Mouse (Mus musculus) heart, adult 2 months (tissue): ENCODE results near the gene Mms19. TPM values are rescaled to one million over a fixed set of nuclear protein-coding genes. Genes with fewer than 3 reads are reported as not detected.

ENCODE experiments used
- DNase-seq, 2 experiments: peaks; one replicate each; pipeline ENCODE4 v3.0.0; 2021
- H3K27ac ChIP-seq: fragments of 200-600 bp; 2 replicates; pipeline ENCODE4 v1.8.1; 2022
- H3K27me3 ChIP-seq: fragments of 200-500 bp; 2 replicates; pipeline ENCODE4 v1.6.1; 2012; ENCODE audit warnings: mild to moderate bottlenecking, low read length, inconsistent platforms, mixed read lengths; ENCODE audit not compliant: control insufficient read depth, insufficient read depth
- H3K36me3 ChIP-seq: fragments of 200-500 bp; 2 replicates; pipeline ENCODE4 v1.6.1; 2012; ENCODE audit warnings: low read length, inconsistent platforms; ENCODE audit not compliant: control insufficient read depth, insufficient read depth
- H3K4me1 ChIP-seq: fragments of 200-500 bp; 2 replicates; pipeline ENCODE4 v1.6.1; 2011; ENCODE audit warnings: low read length; ENCODE audit not compliant: control insufficient read depth, insufficient read depth
- H3K4me3 ChIP-seq: fragments of 200-600 bp; 2 replicates; pipeline ENCODE4 v1.8.1; 2022
- H3K79me2 ChIP-seq: fragments of 200-500 bp; replicated peaks from 2 replicates; pipeline ENCODE4 v1.6.1; 2012; ENCODE audit warnings: mild to moderate bottlenecking, inconsistent platforms, low read length, moderate library complexity, mixed read lengths; ENCODE audit not compliant: control insufficient read depth, insufficient read depth
- H3K9ac ChIP-seq: fragments of 200-500 bp; 2 replicates; pipeline ENCODE4 v1.6.1; 2012; ENCODE audit warnings: low read depth, mild to moderate bottlenecking, control low read depth, inconsistent platforms, low read length, mixed read lengths
- CTCF ChIP-seq: fragments of 200-600 bp; IDR thresholded peaks from 2 replicates; pipeline ENCODE4 v1.8.1; 2022; ENCODE audit warnings: antibody characterized with exemption, mild to moderate bottlenecking, moderate library complexity
- EP300 ChIP-seq: fragments of 200-500 bp; IDR thresholded peaks from 2 replicates; pipeline ENCODE4 v1.6.1; 2011; ENCODE audit warnings: low read depth, low read length, control low read depth; ENCODE audit not compliant: insufficient read depth
- POLR2A ChIP-seq: fragments of 200-500 bp; IDR thresholded peaks from 2 replicates; pipeline ENCODE4 v1.6.1; 2011; ENCODE audit warnings: mild to moderate bottlenecking, low read depth, low read length, control low read depth; ENCODE audit not compliant: insufficient read depth
- WGBS: fragments of 180-500 bp; shearing (Covaris S2); methylation state at CpG from one replicate; pipeline ENCODE4 v1.1.7; 2018; 5-methylcytosine and 5-hydroxymethylcytosine counted together
- intact Hi-C: fragments of 180-260 bp; cut with DNase I; formaldehyde crosslinking; loops from one replicate; pipeline ENCODE4 v1.15.1; 2025
- polyA plus RNA-seq: library from polyadenylated mRNA; depleted of rRNA; stranded (reverse); fragments of >200 nt; gene quantifications from 2 replicates; pipeline ENCODE4 v1.2.3, GENCODE M21; 2012
- total RNA-seq, 2 experiments: library from RNA; stranded (reverse); gene quantifications; 2 replicates each; pipeline ENCODE4 v1.2.3; 2021

Gene Mms19
- total and polyA plus RNA-seq, 3 experiments: 14.2 to 35.4 (median 17.9) TPM

- H3K4me3 ChIP-seq: peak within 1 kb of the TSS; percentile 71
- H3K79me2 ChIP-seq: 0 out of 2 replicates have a peak, but pooled peaks cover 3% of the 10 kb centered on the region
- H3K27ac ChIP-seq: peak within 1 kb of the TSS; percentile 98
- no peaks in the 10 kb centered on the region for H3K27me3 ChIP-seq
- peaks cover 23% of the 10 kb centered on the region for H3K36me3 ChIP-seq
- intact Hi-C loops: loop anchor here (2.0 to 5.0 kb wide), 4 partner anchors 21 to 181 kb away; partner anchors contain the start of genes Exosc1, Frat2, Pi4k2a and Zdhhc16
- WGBS: 3% methylated on average over 52 of the region's 54 CpGs
- peak; percentile 87 for TF ChIP-seq POLR2A
- no peak for TF ChIP-seq CTCF
- H3K9ac ChIP-seq: peak within 1 kb of the TSS; percentile 81
- DNase-seq: peak; percentile 95 to 97
- H3K4me1 ChIP-seq: peaks cover 10% of the 10 kb centered on the region
Measured at GRCm38 (mm10) chr19:41911178-41912073, 69.5 kb downstream of the Mms19 start, which contains the start of gene Pgam1. Gene Pgam1, plus strand, starts transcription at chr19:41911923.

GRCm38 (mm10) chr19:41910396-41910795 lies 70.6 kb downstream of the Mms19 start:
- intact Hi-C loops: loop anchor here (5.0 kb wide), 3 partner anchors 63 to 182 kb away; partner anchors contain the start of genes Frat2 and Pi4k2a
- Histone ChIP-seq H3K4me3 (no peak overlapping the region), H3K27ac (no peak overlapping the region), H3K4me1 (peaks cover 10% of the 10 kb centered on the region), H3K36me3 (peaks cover 17% of the 10 kb centered on the region), H3K79me2 (0 out of 2 replicates have a peak, but pooled peaks cover 3% of the 10 kb centered on the region), H3K9ac (no peak overlapping the region), H3K27me3 (no peaks in the 10 kb centered on the region)
- TF ChIP-seq CTCF (no peak), EP300 (no peak), POLR2A (no peak)
- no peak for DNase-seq
- WGBS: 82% methylated on average over 2 of the region's 2 CpGs

GRCm38 (mm10) chr19:41908736-41909135 lies 72.2 kb downstream of the Mms19 start:
- intact Hi-C loops: no loop called here
- no peak overlapping the region for H3K4me3 ChIP-seq
- no peak for DNase-seq
- 0 out of 2 replicates have a peak, but pooled peaks cover 1% of the 10 kb centered on the region for H3K79me2 ChIP-seq
- H3K27me3 ChIP-seq: no peaks in the 10 kb centered on the region
- peaks cover 5% of the 10 kb centered on the region for H3K4me1 ChIP-seq
- H3K36me3 ChIP-seq: peaks cover 7% of the 10 kb centered on the region
- no peak overlapping the region for H3K27ac ChIP-seq
- TF ChIP-seq CTCF (no peak), EP300 (no peak), POLR2A (no peak)
- 70% methylated on average over 3 of the region's 3 CpGs for WGBS
- no peak overlapping the region for H3K9ac ChIP-seq

- H3K36me3 ChIP-seq: no peaks in the 10 kb centered on the region
- no peaks in the 10 kb centered on the region for H3K4me1 ChIP-seq
- DNase-seq: no peak
- no peak overlapping the region for H3K9ac ChIP-seq
- H3K79me2 ChIP-seq: no peaks in the 10 kb centered on the region
- H3K27ac ChIP-seq: no peak overlapping the region
- no peak overlapping the region for H3K4me3 ChIP-seq
- TF ChIP-seq EP300 (no peak), POLR2A (no peak), CTCF (no peak)
- H3K27me3 ChIP-seq: no peaks in the 10 kb centered on the region
- intact Hi-C loops: no loop called here
- WGBS: 40% methylated on average over 8 of the region's 8 CpGs
Measured at GRCm38 (mm10) chr19:41907079-41907760, 73.7 kb downstream of the Mms19 start.

GRCm38 (mm10) chr19:41906311-41907078 lies 74.5 kb downstream of the Mms19 start:
- Histone ChIP-seq H3K4me3 (no peak overlapping the region), H3K9ac (no peak overlapping the region), H3K4me1 (no peaks in the 10 kb centered on the region), H3K36me3 (no peaks in the 10 kb centered on the region), H3K27me3 (no peaks in the 10 kb centered on the region), H3K79me2 (no peaks in the 10 kb centered on the region), H3K27ac (no peak overlapping the region)
- 41% methylated on average over 6 of the region's 6 CpGs for WGBS
- no peak for DNase-seq
- intact Hi-C loops: no loop called here
- TF ChIP-seq EP300: no peak
- TF ChIP-seq CTCF: no peak
- no peak for TF ChIP-seq POLR2A
